ENCODE assay signal across 8 mouse cellular contexts in the genomic region with DNA sequence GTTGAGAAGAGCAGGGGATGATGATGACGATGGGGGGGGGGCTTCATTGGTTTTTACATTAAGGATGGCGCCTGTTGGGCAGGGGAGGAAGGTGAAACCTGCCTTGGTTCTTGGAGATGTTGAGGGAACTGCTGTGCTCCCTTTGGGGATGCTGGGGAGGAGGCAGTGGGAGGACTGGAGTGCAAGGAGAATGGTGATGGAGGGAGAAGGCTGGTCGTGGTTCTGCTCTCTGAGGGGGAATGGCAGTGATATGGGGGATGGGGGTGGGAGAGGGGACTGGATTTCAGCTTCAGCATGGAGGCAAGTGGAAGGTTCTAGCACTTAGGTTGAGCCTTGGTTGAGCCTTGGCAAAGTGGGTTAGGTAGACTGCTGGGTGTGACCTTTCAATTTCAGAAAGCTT. TPM values are rescaled to one million over a fixed set of nuclear protein-coding genes. Genes with fewer than 3 reads are reported as not detected.
DNase-seq lines count a peak whose midpoint lies in the region; ATAC-seq and TF ChIP-seq lines count a peak whose summit lies in the region.

No protein-coding gene starts in this region.

- peak overlapping the region; percentile 57 for H3K4me2 ChIP-seq in lung, embryonic 14.5 days
- H3K4me2 ChIP-seq in forebrain, embryonic 11.5 days (ENCODE audit: low read depth, low read length, severe bottlenecking), result peak overlapping the region; percentile 55
- peak overlapping the region; percentile 59 for H3K4me2 ChIP-seq in limb, embryonic 12.5 days

- H3K36me3 ChIP-seq in lung, embryonic 14.5 days (ENCODE audit: insufficient read depth), result 0 out of 2 replicates have a peak, but pooled peaks cover 4% of the 10 kb centered on the region
- H3K36me3 ChIP-seq in forebrain, embryonic 11.5 days (ENCODE audit: control insufficient read depth, insufficient read depth, low read length), result no peaks in the 10 kb centered on the region
- H3K36me3 ChIP-seq in limb, embryonic 12.5 days, result no peaks in the 10 kb centered on the region

- peak overlapping the region; percentile 52 for H3K4me3 ChIP-seq in lung, embryonic 14.5 days (ENCODE audit: low read depth, low read length)
- H3K4me3 ChIP-seq in forebrain, embryonic 11.5 days (ENCODE audit: low read depth, low read length), result peak overlapping the region; percentile 48
- H3K4me3 ChIP-seq in limb, embryonic 12.5 days (replicated peaks), result peak overlapping the region; percentile 52
- H3K4me3 ChIP-seq in olfactory bulb, adult 2 months (ENCODE audit: insufficient read depth, low read depth, low read length), result peak overlapping the region; percentile 77

- peak overlapping the region; percentile 60 for H3K9ac ChIP-seq in lung, embryonic 14.5 days
- H3K9ac ChIP-seq in forebrain, embryonic 11.5 days (ENCODE audit: low read length), result peak overlapping the region; percentile 65
- peak overlapping the region; percentile 58; the same call in 1 of the 2 replicates for H3K9ac ChIP-seq in limb, embryonic 12.5 days (replicated peaks)

- 9% methylated on average over 3 of the region's 3 CpGs for WGBS in lung, embryonic 14.5 days
- WGBS in forebrain, embryonic 11.5 days, result 12% methylated on average over 3 of the region's 3 CpGs
- 8% methylated on average over 3 of the region's 3 CpGs for WGBS in limb, embryonic 12.5 days
- 11% methylated on average over 3 of the region's 3 CpGs for WGBS in olfactory bulb, adult 2 months

- no peaks in the 10 kb centered on the region for H3K4me1 ChIP-seq in lung, embryonic 14.5 days (ENCODE audit: insufficient read depth)
- H3K4me1 ChIP-seq in forebrain, embryonic 11.5 days (replicated peaks; ENCODE audit: control insufficient read depth, insufficient read depth, low read length), result 0 out of 2 replicates have a peak, but pooled peaks cover 2% of the 10 kb centered on the region
- no peaks in the 10 kb centered on the region for H3K4me1 ChIP-seq in limb, embryonic 12.5 days (replicated peaks)
- peaks cover 5% of the 10 kb centered on the region; the same call in 1 of the 2 replicates for H3K4me1 ChIP-seq in olfactory bulb, adult 2 months (ENCODE audit: control insufficient read depth, insufficient read depth, low read length)

- no peak for DNase-seq in lung, embryonic 14.5 days
- DNase-seq in lung, postnatal 10 days, result no peak
- no peak for DNase-seq in forebrain, embryonic 11.5 days (ENCODE audit: low spot score)
- DNase-seq in thymus, postnatal 0 days (ENCODE audit: low spot score), result no peak
- DNase-seq in urinary bladder, adult 18-20 months (ENCODE audit: low spot score in 2 of 2), result no peak
- no peak for DNase-seq in kidney, postnatal 36 days

- no peak overlapping the region for H3K27ac ChIP-seq in lung, embryonic 14.5 days (ENCODE audit: low read depth)
- no peak overlapping the region for H3K27ac ChIP-seq in forebrain, embryonic 11.5 days (ENCODE audit: low read depth, low read length)
- H3K27ac ChIP-seq in limb, embryonic 12.5 days, result no peak overlapping the region
- 0 out of 2 replicates have a peak overlapping the region, but pooled peaks have one; percentile 72 for H3K27ac ChIP-seq in olfactory bulb, adult 2 months (ENCODE audit: insufficient read depth, low read depth, low read length)

- no peak for ATAC-seq in lung, embryonic 14.5 days (ENCODE audit: insufficient read depth)
- ATAC-seq in forebrain, embryonic 11.5 days (replicated peaks; ENCODE audit: low FRiP score), result no peak
- ATAC-seq in limb, embryonic 12.5 days (ENCODE audit: insufficient number of reproducible peaks, insufficient read depth, low FRiP score, low TSS enrichment, low read depth), result no peak

- H3K9me3 ChIP-seq in lung, embryonic 14.5 days (ENCODE audit: low read depth, low read length), result no peaks in the 10 kb centered on the region
- H3K9me3 ChIP-seq in forebrain, embryonic 11.5 days (ENCODE audit: control insufficient read depth, low read length), result no peaks in the 10 kb centered on the region
- H3K9me3 ChIP-seq in limb, embryonic 12.5 days, result no peaks in the 10 kb centered on the region

- TF ChIP-seq CTCF in lung, embryonic 14.5 days (IDR thresholded peaks at IDR 0.05; ENCODE audit: low read depth), result no peak
- TF ChIP-seq CTCF in olfactory bulb, adult 2 months (IDR thresholded peaks at IDR 0.05; ENCODE audit: insufficient read depth, low read depth, low read length), result no peak

- no peaks in the 10 kb centered on the region for H3K27me3 ChIP-seq in lung, embryonic 14.5 days (ENCODE audit: insufficient read depth, low read length)
- no peaks in the 10 kb centered on the region for H3K27me3 ChIP-seq in forebrain, embryonic 11.5 days (ENCODE audit: control insufficient read depth, insufficient read depth, low read length)
- peaks cover 6% of the 10 kb centered on the region; the same call in 1 of the 2 replicates for H3K27me3 ChIP-seq in limb, embryonic 12.5 days

- no peak for TF ChIP-seq POLR2A in olfactory bulb, adult 2 months (IDR thresholded peaks at IDR 0.05; ENCODE audit: insufficient read depth, low read depth, low read length)

RNA-seq across cellular contexts. Expression of gene Fhl1, which starts 0.8 kb away (rescaled TPM):
- 241 and 264 TPM in 2 replicates for polyA plus RNA-seq in lung, embryonic 14.5 days (2014; fragmentation: Nextera tagmentation; extraction: Ambion mirVana)
- 80.1 and 87.3 TPM in 2 replicates for polyA plus RNA-seq in forebrain, embryonic 11.5 days (2014; fragmentation: Nextera tagmentation; extraction: Ambion mirVana)
- polyA plus RNA-seq in limb, embryonic 12.5 days (2016; fragmentation: Nextera tagmentation; extraction: Ambion mirVana), result 45.1 and 57.1 TPM in 2 replicates
- polyA plus RNA-seq in olfactory bulb, adult 2 months (2012; ENCODE audit: insufficient read depth, insufficient read length, low replicate concordance, missing spikeins), result not detected in 2 replicates
- 7.9 and 9.5 TPM in 2 replicates for polyA plus RNA-seq in thymus, postnatal 0 days (2015; fragmentation: Nextera tagmentation; extraction: Ambion mirVana)
